Mouse (Mus musculus) embryonic fibroblast, embryonic 13.5 days (primary cell): ENCODE data around the gene Dennd1a. TPM values are rescaled to one million over a fixed set of nuclear protein-coding genes. Genes with fewer than 3 reads are reported as not detected.

ENCODE experiments used
- H3K27ac ChIP-seq: 2 replicates; pipeline ENCODE4 v1.5.1; 2012; ENCODE audit warnings: low read length, control low read depth, inconsistent platforms; ENCODE audit not compliant: insufficient read depth
- H3K4me1 ChIP-seq: 2 replicates; pipeline ENCODE4 v1.6.1; 2011; ENCODE audit warnings: low read length; ENCODE audit not compliant: control insufficient read depth, insufficient read depth
- H3K4me3 ChIP-seq: 2 replicates; pipeline ENCODE4 v1.5.1; 2011; ENCODE audit warnings: mild to moderate bottlenecking, control low read depth, low read length; ENCODE audit not compliant: insufficient read depth
- CTCF ChIP-seq: IDR thresholded peaks from 2 replicates; pipeline ENCODE4 v1.5.1; 2011; ENCODE audit warnings: mild to moderate bottlenecking, control low read depth, low read length, moderate library complexity, borderline replicate concordance; ENCODE audit not compliant: insufficient read depth
- POLR2A ChIP-seq: IDR thresholded peaks from 2 replicates; pipeline ENCODE4 v1.6.1; 2011; ENCODE audit warnings: low read depth, mild to moderate bottlenecking, control low read depth, low read length, moderate library complexity
- polyA plus RNA-seq: library from polyadenylated mRNA; stranded (reverse); fragments of >200 nt; gene quantifications from 2 replicates; pipeline ENCODE4 v1.2.4, GENCODE M21; 2011; ENCODE audit warnings: low read depth; ENCODE audit not compliant: missing spikeins, insufficient read length

Gene Dennd1a
- polyA plus RNA-seq, 1 experiment = 25.7 TPM

- Histone ChIP-seq H3K27ac (no peak overlapping the region), H3K4me1 (no peaks in the 10 kb centered on the region), H3K4me3 (no peak overlapping the region)
- TF ChIP-seq POLR2A = no peak
- TF ChIP-seq CTCF = no peak
Measured at GRCm38 (mm10) chr2:38144067-38144779, 143.0 kb downstream of the Dennd1a start.

- Histone ChIP-seq H3K4me1 (no peaks in the 10 kb centered on the region), H3K4me3 (no peak overlapping the region), H3K27ac (no peak overlapping the region)
- TF ChIP-seq CTCF (no peak), POLR2A (no peak)
Measured at GRCm38 (mm10) chr2:38142905-38143304, 144.3 kb downstream of the Dennd1a start.

DNA sequence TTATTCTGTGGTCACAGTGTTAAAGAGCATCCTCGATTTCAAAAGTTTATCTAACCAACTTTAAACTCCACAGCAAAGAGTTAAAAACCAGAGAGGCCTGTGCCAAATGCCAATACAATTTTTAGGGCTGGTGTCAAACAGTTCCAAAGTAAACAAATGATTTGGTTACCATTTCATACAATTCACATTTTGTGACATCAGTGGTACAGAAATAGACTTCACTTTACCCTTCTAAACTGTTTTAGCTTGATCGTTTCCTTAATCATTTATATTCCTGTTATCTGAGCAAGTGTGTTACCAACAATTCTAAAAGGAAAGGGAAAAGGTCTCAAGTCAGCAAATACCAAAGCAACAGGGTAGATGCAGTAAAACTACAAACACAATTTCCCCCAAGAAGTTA, 145.0 kb downstream of the Dennd1a start:
- TF ChIP-seq CTCF (no peak), POLR2A (no peak)
- Histone ChIP-seq H3K4me1 (no peaks in the 10 kb centered on the region), H3K4me3 (no peak overlapping the region), H3K27ac (no peak overlapping the region)

GRCm38 (mm10) chr2:38139536-38139935, 147.7 kb downstream of the Dennd1a start:
- no peak for TF ChIP-seq CTCF
- no peak for TF ChIP-seq POLR2A
- Histone ChIP-seq H3K4me1 (no peaks in the 10 kb centered on the region), H3K27ac (no peak overlapping the region), H3K4me3 (no peak overlapping the region)

GRCm38 (mm10) chr2:38137086-38137485, 150.1 kb downstream of the Dennd1a start:
- Histone ChIP-seq H3K27ac (no peak overlapping the region), H3K4me1 (peaks cover 6% of the 10 kb centered on the region), H3K4me3 (no peak overlapping the region)
- TF ChIP-seq CTCF = no peak

- no peak for TF ChIP-seq POLR2A
- no peak for TF ChIP-seq CTCF
- H3K4me1 ChIP-seq = peaks cover 6% of the 10 kb centered on the region
- H3K4me3 ChIP-seq = no peak overlapping the region
- H3K27ac ChIP-seq = no peak overlapping the region
Measured at GRCm38 (mm10) chr2:38135427-38135826, 151.8 kb downstream of the Dennd1a start.

- no peak overlapping the region for H3K27ac ChIP-seq
- peaks cover 6% of the 10 kb centered on the region for H3K4me1 ChIP-seq
- TF ChIP-seq POLR2A = no peak
- H3K4me3 ChIP-seq = no peak overlapping the region
Measured at GRCm38 (mm10) chr2:38133036-38133825, 154.0 kb downstream of the Dennd1a start.

DNA sequence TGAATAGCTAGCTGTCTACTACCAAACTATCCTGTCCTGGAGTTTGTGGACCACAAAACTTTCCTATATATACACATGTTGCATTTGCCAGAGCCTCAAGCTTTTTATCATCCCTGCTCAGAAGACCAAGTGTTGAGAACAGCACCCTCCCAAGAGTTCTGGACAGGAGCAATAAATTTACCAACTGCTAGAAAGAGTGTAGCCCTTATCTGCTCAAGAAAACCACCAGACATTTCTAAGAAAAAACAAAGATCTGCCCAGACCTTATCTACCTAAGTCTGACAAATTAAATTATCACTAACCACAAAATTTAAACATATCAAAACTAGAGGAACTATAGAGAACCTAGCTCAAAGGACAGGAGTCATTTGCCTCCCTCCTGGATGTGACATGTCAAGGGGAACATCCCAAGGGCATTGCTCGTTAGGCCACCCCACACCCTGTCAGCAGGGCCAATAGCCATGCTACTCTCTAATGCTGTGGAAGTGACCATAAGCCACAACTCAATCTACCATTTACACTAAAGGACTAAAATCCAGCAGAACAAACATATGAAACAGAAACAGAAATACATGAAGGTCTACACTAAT, 154.9 kb downstream of the Dennd1a start:
- Histone ChIP-seq H3K27ac (no peak overlapping the region), H3K4me3 (no peak overlapping the region), H3K4me1 (peaks cover 6% of the 10 kb centered on the region)
- TF ChIP-seq CTCF (no peak), POLR2A (no peak)

GRCm38 (mm10) chr2:38131538-38131937, 155.7 kb downstream of the Dennd1a start:
- no peak for TF ChIP-seq POLR2A
- no peak for TF ChIP-seq CTCF
- H3K4me3 ChIP-seq = no peak overlapping the region

GRCm38 (mm10) chr2:38129961-38130802, 157.0 kb downstream of the Dennd1a start:
- Histone ChIP-seq H3K4me1 (peaks cover 6% of the 10 kb centered on the region), H3K4me3 (no peak overlapping the region), H3K27ac (no peak overlapping the region)
- TF ChIP-seq CTCF (no peak), POLR2A (no peak)

More at GRCm38 (mm10) chr2:38131538-38131937, 155.7 kb downstream of the Dennd1a start:
- no peak overlapping the region for H3K27ac ChIP-seq
- H3K4me1 ChIP-seq = peaks cover 6% of the 10 kb centered on the region
